Mouse (Mus musculus) c-Kit-positive CD71-positive TER-119-negative erythroid progenitor cells, embryonic 14.5 days (primary cell): ENCODE data around the gene Elavl1.

Experiments
- DNase-seq: peaks from one replicate; pipeline ENCODE4 v3.0.0-alpha.2; 2013; ENCODE audit warnings: low read depth

Elavl1 gene

GRCm38 (mm10) chr8:4320404-4320803 is 4.8 kb downstream of the Elavl1 start:
- no peak for DNase-seq

DNA sequence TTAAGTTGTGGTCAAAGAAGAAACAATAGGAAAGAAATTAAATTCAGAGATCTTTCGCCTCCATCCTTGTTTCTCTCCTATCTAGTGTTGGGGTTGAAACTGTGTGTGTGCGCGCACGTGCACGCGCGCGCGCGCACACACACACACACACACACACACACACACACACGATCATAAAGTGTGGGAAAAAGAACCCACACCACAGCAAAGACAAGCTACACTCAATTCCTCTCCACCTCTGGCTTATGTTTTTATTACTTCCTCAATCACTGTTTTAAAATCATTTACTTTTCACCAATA is 5.7 kb downstream of the Elavl1 start:
- DNase-seq, result no peak

DNA sequence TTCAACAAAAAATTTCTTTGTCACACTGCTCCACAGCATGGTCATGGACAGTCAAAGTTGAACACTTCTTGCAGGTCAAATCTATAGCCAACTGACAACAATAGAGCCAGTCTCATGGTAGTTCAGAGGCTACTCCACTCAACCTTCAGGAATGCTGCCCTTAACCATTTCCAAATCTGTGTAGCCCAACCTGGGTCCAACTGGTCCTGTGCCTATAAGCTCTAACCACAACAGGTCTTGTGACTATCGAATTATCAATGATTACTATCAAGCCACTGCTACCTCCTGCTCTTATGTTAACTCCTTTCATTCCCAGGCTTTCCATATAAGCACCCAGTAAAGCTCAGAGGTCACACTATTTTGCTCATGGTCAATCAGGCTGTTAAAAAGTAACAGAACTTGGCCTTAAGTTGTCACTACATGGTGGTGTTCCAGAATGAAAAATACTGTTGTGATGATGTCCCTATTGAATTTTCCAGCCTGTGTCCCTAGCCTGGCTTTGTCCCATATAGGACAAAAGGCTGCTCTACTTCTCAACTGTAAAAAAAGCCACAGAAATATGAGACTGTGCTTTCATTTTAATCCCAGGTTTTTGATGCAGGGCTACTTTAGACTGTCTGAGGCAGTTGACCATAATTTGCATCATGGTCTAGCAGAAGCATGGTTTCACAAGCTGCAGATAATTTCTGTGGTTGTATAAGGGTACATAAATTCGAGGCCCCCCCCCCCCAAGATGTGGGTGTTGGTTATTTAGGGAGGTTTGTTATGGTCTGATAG is 6.2 kb downstream of the Elavl1 start:
- DNase-seq, result no peak

DNA sequence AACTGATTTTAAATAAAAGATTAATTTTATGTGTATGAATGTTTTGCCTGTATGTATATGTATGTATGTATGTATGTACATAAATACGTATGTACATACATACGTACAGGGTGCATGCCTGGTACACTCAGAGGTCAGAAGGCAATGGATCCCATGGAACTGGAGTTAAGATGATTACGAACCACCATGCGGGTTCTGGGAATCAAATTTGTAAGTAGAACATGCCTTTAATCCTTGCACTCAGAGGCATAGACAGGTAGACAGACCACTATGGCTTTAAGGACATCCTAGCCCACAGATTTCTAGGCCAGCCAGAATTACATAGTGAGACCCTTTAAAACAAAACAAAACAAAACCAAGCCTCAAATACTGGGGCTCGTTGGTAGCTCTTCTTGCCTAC is 7.1 kb downstream of the Elavl1 start:
- no peak for DNase-seq

- DNase-seq, result no peak
Observed at GRCm38 (mm10) chr8:4314852-4315251, 10.4 kb downstream of the Elavl1 start.

DNA sequence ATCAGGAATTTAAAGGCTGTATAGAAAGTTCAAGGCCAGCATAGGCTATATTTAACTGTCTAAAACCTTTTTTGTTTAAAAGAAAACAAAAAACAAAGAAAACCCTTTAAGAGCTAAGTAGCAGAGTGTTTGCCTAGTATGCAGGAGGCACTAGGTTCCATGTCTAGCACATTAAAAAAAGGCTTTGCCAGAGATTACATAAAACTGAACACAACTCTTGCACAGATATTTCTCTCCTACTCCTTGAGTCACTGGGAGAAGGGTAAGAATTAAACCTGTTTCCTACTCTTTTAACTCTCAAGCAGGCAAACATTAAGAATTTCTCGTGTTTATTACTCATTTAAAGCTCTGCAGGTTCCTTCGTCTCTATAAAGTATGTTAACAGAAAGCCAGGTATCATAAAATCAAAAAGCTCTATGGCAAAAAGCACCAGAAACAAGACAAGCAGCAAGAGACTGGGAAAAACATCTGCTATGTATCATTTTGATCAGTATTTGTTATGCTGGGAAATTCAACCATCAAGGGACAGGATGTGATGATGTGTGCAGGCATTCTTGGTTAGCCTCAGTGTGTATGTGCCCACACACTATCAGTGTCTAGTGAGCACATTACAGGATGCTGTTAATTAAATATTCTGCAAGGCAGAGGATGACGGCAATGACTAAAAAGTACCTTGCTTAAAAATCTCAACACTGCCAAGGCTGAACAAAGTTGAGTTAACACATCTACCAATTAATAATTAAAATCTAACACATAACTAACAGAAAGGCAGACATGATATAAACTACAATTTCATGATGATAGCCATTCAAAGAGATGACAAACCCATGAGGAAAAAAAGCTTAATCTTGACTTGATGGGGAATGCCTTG is 11.7 kb downstream of the Elavl1 start:
- no peak for DNase-seq

DNA sequence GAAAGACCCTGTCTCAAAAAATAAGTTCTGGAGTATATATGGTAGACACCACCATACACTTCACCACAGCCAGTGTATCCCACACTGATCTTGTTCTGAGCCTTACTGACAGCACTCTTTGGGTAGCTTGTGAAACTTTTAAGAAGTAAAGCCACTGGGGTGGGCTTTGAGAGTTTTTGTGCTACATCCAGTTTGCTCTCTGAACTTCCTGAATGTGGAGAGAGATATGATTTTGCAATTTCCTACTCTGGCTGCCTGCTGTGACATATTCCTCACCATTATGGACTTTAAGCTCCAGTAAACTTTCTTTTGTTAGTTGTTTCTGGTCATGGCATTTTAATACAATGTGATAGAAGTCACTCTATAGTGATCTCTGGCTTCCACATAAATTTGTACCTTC is 13.1 kb downstream of the Elavl1 start:
- DNase-seq, result no peak

DNA sequence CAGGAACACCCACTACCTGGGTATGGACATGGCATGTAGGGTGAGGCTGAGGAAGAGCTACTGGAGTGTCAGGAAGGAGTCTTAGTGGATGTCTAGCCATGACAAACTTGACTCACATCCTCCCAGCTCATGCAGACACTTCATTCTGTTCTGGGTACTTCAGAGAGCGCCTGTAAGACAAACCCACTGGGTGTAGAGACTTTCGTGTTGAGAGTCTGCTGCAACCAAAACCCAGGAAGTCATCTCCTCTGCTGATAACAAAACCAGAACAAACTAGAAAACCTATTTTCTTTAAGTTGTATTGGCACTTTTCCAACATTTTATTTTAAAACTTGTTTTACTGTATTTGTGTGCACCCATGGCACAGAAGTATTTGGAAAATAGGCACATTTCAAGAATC is 19.4 kb downstream of the Elavl1 start:
- DNase-seq, result no peak

- DNase-seq, result peak; percentile 81
Observed at GRCm38 (mm10) chr8:4304124-4304547, 21.1 kb downstream of the Elavl1 start.

GRCm38 (mm10) chr8:4297822-4298221 is 27.4 kb downstream of the Elavl1 start:
- no peak for DNase-seq

- no peak for DNase-seq
Observed at GRCm38 (mm10) chr8:4292738-4293137, 32.5 kb downstream of the Elavl1 start.

GRCm38 (mm10) chr8:4276111-4276465 is 49.1 kb downstream of the Elavl1 start:
- DNase-seq, result no peak

- peak; percentile 97 for DNase-seq
Observed at GRCm38 (mm10) chr8:4275275-4276110, 49.7 kb downstream of the Elavl1 start, which contains the start of gene Timm44. TSS of gene Timm44 (minus strand) at chr8:4275913.

- DNase-seq, result no peak
Observed at GRCm38 (mm10) chr8:4269609-4270008, 55.6 kb downstream of the Elavl1 start.

GRCm38 (mm10) chr8:4267627-4268026 is 57.6 kb downstream of the Elavl1 start:
- no peak for DNase-seq

DNA sequence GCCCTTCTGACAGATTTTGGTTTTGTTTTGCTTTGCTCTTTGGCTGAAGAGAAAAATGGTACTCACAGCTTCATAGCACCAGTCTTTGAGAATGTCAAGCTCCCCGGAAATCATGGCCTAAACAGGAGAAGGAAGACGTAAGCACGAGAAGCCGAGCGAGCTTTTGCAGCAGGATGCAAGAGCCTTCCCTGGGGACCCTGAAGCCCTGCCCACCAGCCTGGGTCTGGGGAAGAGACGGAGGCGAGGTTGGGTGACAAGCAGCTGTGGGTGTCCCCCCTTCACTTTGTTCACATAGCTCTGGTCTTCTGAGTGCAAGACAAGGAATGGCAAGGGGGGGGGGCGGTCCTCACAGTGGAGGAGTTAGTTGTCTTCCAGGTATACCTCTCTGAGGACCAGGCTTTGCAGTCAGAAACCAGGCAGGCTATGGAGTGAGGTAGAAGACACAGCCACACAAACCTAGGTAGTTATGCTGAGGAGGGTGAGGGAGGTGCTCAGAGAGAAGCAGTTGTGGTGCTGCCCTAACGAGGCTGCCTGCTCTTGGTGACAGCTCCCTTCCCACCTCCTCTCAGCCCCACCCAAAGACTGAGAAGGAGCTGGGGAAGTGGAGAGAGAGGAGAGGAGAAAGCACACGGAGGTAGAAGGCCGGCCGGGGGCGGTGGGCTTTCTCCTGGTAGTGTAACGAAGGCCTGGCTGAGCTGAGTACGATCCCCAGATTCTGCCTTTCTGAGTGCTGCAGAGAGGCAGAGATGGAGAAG is 59.9 kb downstream of the Elavl1 start:
- no peak for DNase-seq

- no peak for DNase-seq
Observed at GRCm38 (mm10) chr8:4263105-4263791, 62.0 kb downstream of the Elavl1 start.

DNA sequence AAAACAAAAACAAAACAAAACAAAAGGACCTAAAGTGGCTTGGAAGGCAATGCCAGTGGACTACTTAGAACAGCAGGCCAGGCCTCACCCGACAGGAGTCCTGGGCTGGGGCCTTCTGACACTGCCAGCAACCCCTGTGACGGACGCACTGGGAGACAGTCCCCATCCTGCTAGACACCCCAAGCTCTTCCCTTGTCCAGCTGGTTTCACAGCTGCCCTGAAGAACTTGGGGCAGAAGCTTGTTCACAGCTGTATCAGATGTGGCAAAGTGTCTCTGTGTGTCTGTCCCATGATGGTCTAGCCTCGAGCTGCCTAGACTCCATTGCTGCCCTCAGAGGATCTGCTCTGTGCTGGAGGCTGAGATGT is 65.4 kb downstream of the Elavl1 start:
- DNase-seq, result no peak

DNA sequence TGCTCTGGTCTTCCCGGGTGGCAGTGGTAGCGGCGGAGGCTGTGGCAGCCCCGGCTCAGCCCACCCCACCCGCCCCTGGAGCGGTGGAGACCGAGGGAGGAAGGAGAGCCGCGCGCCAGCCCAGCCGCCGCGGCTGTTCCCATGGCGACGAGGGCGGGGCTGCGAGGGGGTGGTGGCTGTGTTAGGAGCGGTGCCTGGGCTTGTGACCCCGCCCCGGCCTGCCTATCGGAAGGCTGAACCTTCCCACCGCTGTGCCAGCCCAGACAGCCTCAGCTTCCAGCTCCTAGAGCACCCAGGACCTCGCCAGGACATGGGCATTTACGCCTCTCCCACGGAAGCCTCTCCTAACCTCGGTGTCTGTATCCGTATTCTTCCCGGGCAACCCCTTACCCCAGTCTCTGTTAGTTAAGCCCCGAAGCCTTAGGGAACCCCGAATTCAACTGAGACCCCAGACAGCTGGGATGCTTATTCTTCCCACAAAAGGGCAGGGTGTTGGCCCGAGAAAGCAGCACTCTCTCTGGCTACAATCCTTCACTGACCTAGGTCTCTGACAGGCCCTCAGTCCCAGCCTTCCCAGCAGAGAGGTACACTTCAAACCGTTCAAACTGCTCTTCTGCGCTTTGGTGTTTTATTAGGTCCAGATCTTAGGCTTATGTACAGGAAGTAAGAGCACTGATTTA is 65.9 kb downstream of the Elavl1 start, which contains the start of gene Ctxn1:
Gene Ctxn1 (minus strand): TSS at position 150 of the 680 bp plus-strand sequence.
- peak; percentile 88 for DNase-seq

GRCm38 (mm10) chr8:4258678-4259077 is 66.5 kb downstream of the Elavl1 start:
- no peak for DNase-seq

GRCm38 (mm10) chr8:4258233-4258632 is 67.0 kb downstream of the Elavl1 start:
- peak; percentile 62 for DNase-seq
